Mouse (Mus musculus) cerebellum, adult 2 months (tissue): ENCODE data around the gene Gm49318.
A peak's percentile ranks its signal among the peaks of the same experiment; 100 is the strongest.

ENCODE experiments used
- CTCF ChIP-seq: fragments of 200-500 bp; IDR thresholded peaks from 2 replicates; pipeline ENCODE4 v1.5.1; 2011; ENCODE audit warnings: low read depth, mild to moderate bottlenecking, control low read depth, low read length, moderate library complexity, borderline replicate concordance; ENCODE audit not compliant: insufficient read depth
- POLR2A ChIP-seq: fragments of 200-500 bp; IDR thresholded peaks from 2 replicates; pipeline ENCODE4 v1.6.1; 2011; ENCODE audit warnings: low read length, control low read depth, borderline replicate concordance; ENCODE audit not compliant: insufficient read depth

GRCm38 (mm10) chr9:22117754-22118456 is 46.8 kb upstream of the Gm49318 start:
- TF ChIP-seq POLR2A (no peak), CTCF (peak; percentile 66)
